Mouse (Mus musculus) liver, embryonic 14.5 days (tissue): Measurements from ENCODE around the gene Veph1.

Source experiments
- CTCF ChIP-seq: IDR thresholded peaks from 2 replicates; pipeline ENCODE4 v1.5.1; 2016; ENCODE audit warnings: antibody characterized with exemption, low read depth, control low read depth
- EP300 ChIP-seq: IDR thresholded peaks from 2 replicates; pipeline ENCODE4 v1.6.1; 2016; ENCODE audit warnings: antibody characterized with exemption, low read depth

DNA sequence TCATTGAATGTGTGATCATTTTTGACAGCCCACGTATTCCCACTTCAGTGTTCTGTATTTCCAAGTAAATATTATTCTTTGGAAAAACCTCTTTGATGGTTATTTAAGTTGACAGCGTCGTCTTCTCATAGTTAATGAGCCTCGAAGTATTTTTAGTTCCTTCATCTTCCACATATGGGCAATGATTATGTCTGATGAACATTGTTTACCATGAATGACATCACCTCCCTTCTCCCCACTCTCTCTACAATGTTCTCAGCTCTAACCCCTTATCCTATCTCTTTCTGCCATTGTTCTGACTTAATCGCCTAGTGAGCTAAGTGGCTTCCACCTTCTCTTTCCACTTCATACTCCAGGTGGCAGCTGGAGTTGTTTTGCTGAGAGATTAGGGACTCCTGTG is 261.4 kb downstream of the Veph1 start:
- TF ChIP-seq CTCF: no peak
- TF ChIP-seq EP300: no peak
